8 mouse cellular contexts compared by ENCODE assay signal in genomic region chr17:15564928-15565300, GRCm38 (mm10). TPM values are rescaled to one million over a fixed set of nuclear protein-coding genes. Genes with fewer than 3 reads are reported as not detected.
DNase-seq lines count a peak whose midpoint lies in the region; ATAC-seq and TF ChIP-seq lines count a peak whose summit lies in the region.

No protein-coding gene starts in this region.

- no peaks in the 10 kb centered on the region for H3K36me3 ChIP-seq in kidney, adult 2 months (ENCODE audit: control insufficient read depth, insufficient read depth, low read length)
- no peaks in the 10 kb centered on the region for H3K36me3 ChIP-seq in kidney, embryonic 15.5 days
- H3K36me3 ChIP-seq in myocyte (ENCODE audit: control insufficient read depth, insufficient read depth): no peaks in the 10 kb centered on the region

- H3K27me3 ChIP-seq in kidney, adult 2 months (replicated peaks; ENCODE audit: control insufficient read depth, insufficient read depth, low read length): no peaks in the 10 kb centered on the region
- H3K27me3 ChIP-seq in kidney, embryonic 15.5 days: no peaks in the 10 kb centered on the region
- H3K27me3 ChIP-seq in myocyte (ENCODE audit: control insufficient read depth, insufficient read depth, insufficient read length): no peaks in the 10 kb centered on the region

- H3K9me3 ChIP-seq in kidney, embryonic 15.5 days (replicated peaks): no peaks in the 10 kb centered on the region

- 34% methylated on average over 12 of the region's 12 CpGs for WGBS in kidney, adult 2 months
- WGBS in kidney, embryonic 15.5 days: 33% methylated on average over 12 of the region's 12 CpGs

- H3K4me3 ChIP-seq in kidney, adult 2 months (ENCODE audit: insufficient read depth, low read depth, low read length): peak overlapping the region; percentile 53
- H3K4me3 ChIP-seq in bone marrow macrophage, adult 2 months (ENCODE audit: insufficient read depth, low read length): peak overlapping the region; percentile 53
- peak overlapping the region; percentile 42 for H3K4me3 ChIP-seq in embryonic fibroblast, embryonic 13.5 days (ENCODE audit: insufficient read depth, low read length)
- H3K4me3 ChIP-seq in kidney, embryonic 15.5 days (replicated peaks): peak overlapping the region; percentile 67
- H3K4me3 ChIP-seq in myocyte: peak overlapping the region; percentile 55

- DNase-seq in kidney, adult 2 months: peak; percentile 13
- DNase-seq in kidney, adult 18-20 months: no peak
- DNase-seq in urinary bladder, adult 2 months (ENCODE audit: low spot score): no peak

- no peak for TF ChIP-seq POLR2A in kidney, adult 2 months (IDR thresholded peaks at IDR 0.05; ENCODE audit: low read depth, low read length)
- TF ChIP-seq POLR2A in bone marrow macrophage, adult 2 months (IDR thresholded peaks at IDR 0.05; ENCODE audit: borderline replicate concordance, low read depth, low read length): no peak
- TF ChIP-seq POLR2A in embryonic fibroblast, embryonic 13.5 days (IDR thresholded peaks at IDR 0.05; ENCODE audit: low read depth, low read length): no peak
- no peak for TF ChIP-seq POLR2A in myocyte (IDR thresholded peaks at IDR 0.05; ENCODE audit: insufficient read length, low read depth)

- H3K79me2 ChIP-seq in myocyte (ENCODE audit: control insufficient read depth, insufficient read depth): no peaks in the 10 kb centered on the region

- ATAC-seq in kidney, embryonic 15.5 days (replicated peaks; ENCODE audit: low FRiP score): no peak
- no peak for ATAC-seq in granulocyte monocyte progenitor cell, adult 5-6 weeks (replicated peaks; ENCODE audit: poor library complexity, severe bottlenecking)

- H3K9ac ChIP-seq in kidney, embryonic 15.5 days: no peak overlapping the region

- peak overlapping the region; percentile 89 for H3K4me2 ChIP-seq in kidney, embryonic 15.5 days
- H3K4me2 ChIP-seq in myocyte (ENCODE audit: low read depth): peak overlapping the region; percentile 59

- no peak overlapping the region for H3K27ac ChIP-seq in kidney, adult 2 months (ENCODE audit: insufficient read depth, low read depth, low read length)
- no peak overlapping the region for H3K27ac ChIP-seq in bone marrow macrophage, adult 2 months (ENCODE audit: insufficient read depth, low read depth, low read length)
- H3K27ac ChIP-seq in embryonic fibroblast, embryonic 13.5 days (ENCODE audit: insufficient read depth, low read length): no peak overlapping the region
- H3K27ac ChIP-seq in kidney, embryonic 15.5 days: peak overlapping the region; percentile 97; the same call in 1 of the 2 replicates

- H3K4me1 ChIP-seq in kidney, adult 2 months (ENCODE audit: control insufficient read depth, insufficient read depth, low read length): 0 out of 2 replicates have a peak, but pooled peaks cover 5% of the 10 kb centered on the region
- peaks cover 2% of the 10 kb centered on the region; the same call in 1 of the 2 replicates for H3K4me1 ChIP-seq in bone marrow macrophage, adult 2 months (ENCODE audit: control insufficient read depth, insufficient read depth, low read length)
- H3K4me1 ChIP-seq in embryonic fibroblast, embryonic 13.5 days (ENCODE audit: control insufficient read depth, insufficient read depth, low read length): no peaks in the 10 kb centered on the region
- H3K4me1 ChIP-seq in kidney, embryonic 15.5 days: peaks cover 6% of the 10 kb centered on the region

- no peak overlapping the region for H3ac ChIP-seq in myocyte (ENCODE audit: control insufficient read depth, insufficient read length)

- TF ChIP-seq CTCF in kidney, adult 2 months (conservative IDR thresholded peaks at IDR 0.05; ENCODE audit: insufficient read depth, insufficient read length, low read depth, low read length): no peak
- TF ChIP-seq CTCF in bone marrow macrophage, adult 2 months (IDR thresholded peaks at IDR 0.05; ENCODE audit: low read depth, low read length): no peak
- no peak for TF ChIP-seq CTCF in embryonic fibroblast, embryonic 13.5 days (IDR thresholded peaks at IDR 0.05; ENCODE audit: borderline replicate concordance, insufficient read depth, low read length)

TF ChIP-seq in myocyte, 11 proteins besides CTCF, POLR2A, EP300 and RAD21:
- TF ChIP-seq MYOG (IDR thresholded peaks at IDR 0.05; ENCODE audit: control insufficient read depth in 1 of 3, insufficient read depth in 1 of 3, insufficient read length in 2 of 3, low read depth in 2 of 3): no peak
- no peak for TF ChIP-seq TCF3 (IDR thresholded peaks at IDR 0.05; ENCODE audit: insufficient read length, low read depth)
- no peak for TF ChIP-seq E2F4 (IDR thresholded peaks at IDR 0.05; ENCODE audit: insufficient read depth)
- no peak for TF ChIP-seq REST (IDR thresholded peaks at IDR 0.05; ENCODE audit: insufficient read depth, insufficient read length)
- no peak for TF ChIP-seq USF1 (IDR thresholded peaks at IDR 0.05; ENCODE audit: low read depth)
- TF ChIP-seq MAX (IDR thresholded peaks at IDR 0.05; ENCODE audit: low read depth): no peak
- no peak for TF ChIP-seq SRF (IDR thresholded peaks at IDR 0.05; ENCODE audit: control insufficient read depth, insufficient read length, low read depth)
- TF ChIP-seq TCF12 (IDR thresholded peaks at IDR 0.05; ENCODE audit: insufficient read depth, poor library complexity, severe bottlenecking): no peak

RNA-seq across cellular contexts. Expression of gene Prdm9, which starts 0.8 kb away (rescaled TPM):
- polyA plus RNA-seq in kidney, adult 2 months (2012; rRNA removed): 2.5 and 2.9 TPM in 2 replicates
- polyA plus RNA-seq in bone marrow macrophage, adult 2 months (2012; ENCODE audit: insufficient read depth, insufficient read length, missing spikeins): 12.3 and 12.5 TPM in 2 replicates
- 3.7 and 7.3 TPM in 2 replicates for polyA plus RNA-seq in embryonic fibroblast, embryonic 13.5 days (2011; ENCODE audit: insufficient read length, low read depth, missing spikeins)
- 2.0 and 2.9 TPM in 2 replicates for polyA plus RNA-seq in kidney, embryonic 15.5 days (2015; fragmentation: Nextera tagmentation; extraction: Ambion mirVana)
- polyA plus RNA-seq in myocyte (2012; fragmentation: generic; extraction: Trizol): 1.2 TPM
- 2.4 and 4.7 TPM in 2 replicates for total RNA-seq in granulocyte monocyte progenitor cell, adult 5-6 weeks (2014; fragmentation: Nextera tagmentation)
- 1.7 and 2.5 TPM in 2 replicates for total RNA-seq in granulocyte monocyte progenitor cell, adult 5-6 weeks (2017)
- 5.6 and 5.7 TPM in 2 replicates for polyA plus RNA-seq in urinary bladder, adult 2 months (2012; rRNA removed)

RNA-seq across cellular contexts. Expression of gene Pdcd2, which starts 37.8 kb away (rescaled TPM):
- polyA plus RNA-seq in kidney, adult 2 months (2012; rRNA removed): 19.2 and 23.4 TPM in 2 replicates
- polyA plus RNA-seq in bone marrow macrophage, adult 2 months (2012; ENCODE audit: insufficient read depth, insufficient read length, missing spikeins): 21.9 and 32.4 TPM in 2 replicates
- 27.6 and 38.2 TPM in 2 replicates for polyA plus RNA-seq in embryonic fibroblast, embryonic 13.5 days (2011; ENCODE audit: insufficient read length, low read depth, missing spikeins)
- polyA plus RNA-seq in kidney, embryonic 15.5 days (2015; fragmentation: Nextera tagmentation; extraction: Ambion mirVana): 44.8 and 51.2 TPM in 2 replicates
- 43.4 TPM for polyA plus RNA-seq in myocyte (2012; fragmentation: generic; extraction: Trizol)
- 51.3 and 62.2 TPM in 2 replicates for total RNA-seq in granulocyte monocyte progenitor cell, adult 5-6 weeks (2014; fragmentation: Nextera tagmentation)
- 82.6 and 88.5 TPM in 2 replicates for total RNA-seq in granulocyte monocyte progenitor cell, adult 5-6 weeks (2017)
- polyA plus RNA-seq in urinary bladder, adult 2 months (2012; rRNA removed): 23.2 and 23.8 TPM in 2 replicates
